Mouse (Mus musculus) megakaryocyte, embryonic 14.5 days (primary cell): ENCODE measurements around the gene Ntn3.

Experiments used
- FLI1 ChIP-seq: IDR thresholded peaks from 2 replicates; pipeline ENCODE4 v1.6.1; 2012; ENCODE audit warnings: low read length, inconsistent platforms, mixed read lengths
- GATA1 ChIP-seq: IDR thresholded peaks from 3 replicates; pipeline ENCODE4 v1.6.1; 2012; ENCODE audit warnings: mixed read lengths, low read length, inconsistent platforms, borderline replicate concordance

DNA sequence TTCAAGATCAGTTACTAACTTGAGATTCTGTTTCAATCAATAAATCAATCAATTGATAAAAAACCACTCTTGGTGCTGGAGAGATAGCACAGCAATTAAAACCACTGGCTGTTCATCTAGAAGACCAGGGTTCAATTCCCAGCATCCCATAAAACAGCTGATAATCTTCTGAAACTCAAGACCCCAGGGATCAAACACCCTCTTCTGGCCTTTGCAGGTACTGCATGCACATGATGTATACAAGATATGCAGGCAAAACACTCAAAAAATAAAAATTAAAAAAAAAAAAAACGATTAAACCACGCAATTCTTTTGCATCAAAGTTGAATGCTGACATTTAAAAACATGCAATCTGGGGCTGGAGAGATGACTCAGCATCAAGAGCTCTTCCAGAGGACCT, 39.3 kb upstream of the Ntn3 start:
- no peak for TF ChIP-seq FLI1
- TF ChIP-seq GATA1, result no peak
